Mouse (Mus musculus) hindbrain, embryonic 15.5 days (tissue): ENCODE results near the gene Gm10643. TPM values are rescaled to one million over a fixed set of nuclear protein-coding genes. Genes with fewer than 3 reads are reported as not detected.

Experiments
- ATAC-seq: fragments of 200-750 bp; cut with Nextera tagmentation; 2 replicates; pipeline ENCODE4 v1.8.0; 2017; ENCODE audit warnings: low read depth, moderate number of reproducible peaks, moderate TSS enrichment; ENCODE audit not compliant: low FRiP score
- H3K27ac ChIP-seq: fragments of 300-500 bp; sonication (generic); replicated peaks from 2 replicates; pipeline ENCODE4 v1.5.1; 2015; ENCODE audit warnings: mild to moderate bottlenecking, inconsistent platforms
- H3K27me3 ChIP-seq: fragments of 300-500 bp; sonication (generic); 2 replicates; pipeline ENCODE4 v1.6.1; 2015; ENCODE audit warnings: control low read depth, inconsistent platforms
- H3K36me3 ChIP-seq: fragments of 300-500 bp; sonication (generic); 2 replicates; pipeline ENCODE4 v1.6.1; 2015; ENCODE audit warnings: control low read depth, inconsistent platforms
- H3K4me1 ChIP-seq: fragments of 300-500 bp; sonication (generic); replicated peaks from 2 replicates; pipeline ENCODE4 v1.6.1; 2015; ENCODE audit warnings: control low read depth, inconsistent platforms
- H3K4me2 ChIP-seq: fragments of 300-500 bp; sonication (generic); 2 replicates; pipeline ENCODE4 v1.6.1; 2015; ENCODE audit warnings: moderate library complexity, mild to moderate bottlenecking, inconsistent platforms
- H3K4me3 ChIP-seq: fragments of 300-500 bp; sonication (generic); 2 replicates; pipeline ENCODE4 v1.5.1; 2015; ENCODE audit warnings: mild to moderate bottlenecking, inconsistent platforms
- H3K9ac ChIP-seq: fragments of 300-500 bp; sonication (generic); 2 replicates; pipeline ENCODE4 v1.6.1; 2015; ENCODE audit warnings: inconsistent platforms
- H3K9me3 ChIP-seq: fragments of 300-500 bp; sonication (generic); 2 replicates; pipeline ENCODE4 v1.6.1; 2016; ENCODE audit warnings: control low read depth, inconsistent platforms
- WGBS: fragments of 180-500 bp; shearing (Covaris S2); methylation state at CpG from one replicate; pipeline ENCODE4 v1.1.7; 2015; 5-methylcytosine and 5-hydroxymethylcytosine counted together
- polyA plus RNA-seq: library from polyadenylated mRNA; unstranded; fragments of >200 nt; fragmentation: Nextera tagmentation; extraction: Ambion mirVana; gene quantifications from 2 replicates; pipeline ENCODE4 v1.2.1, GENCODE M21; 2015

The Gm10643 gene
- polyA plus RNA-seq, 1 experiment from 2014 or later: 1.4 TPM

DNA sequence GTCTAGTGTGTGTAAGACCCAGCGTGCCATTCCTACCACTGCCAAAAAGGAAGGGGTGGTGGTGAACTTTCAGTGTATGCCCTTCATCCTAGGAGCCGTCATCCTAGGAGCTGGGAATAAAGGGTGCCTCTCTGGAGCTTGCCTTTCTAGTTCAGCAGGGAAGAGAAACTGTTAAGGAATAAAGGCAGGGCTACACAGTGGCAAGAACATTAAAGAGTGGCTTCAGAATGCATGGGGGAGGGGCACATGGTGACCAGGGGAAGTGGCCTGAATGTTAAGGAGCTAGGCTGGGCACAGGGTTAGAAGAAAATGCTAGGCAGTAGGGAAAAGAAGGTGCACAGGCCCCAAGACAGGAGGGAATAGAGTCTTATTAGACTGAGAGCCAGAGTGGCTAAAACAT is 4.8 kb upstream of the Gm10643 start:
- peaks cover 70% of the 10 kb centered on the region for H3K4me1 ChIP-seq
- no peak overlapping the region for H3K9ac ChIP-seq
- no peak for ATAC-seq
- H3K27me3 ChIP-seq: no peaks in the 10 kb centered on the region
- peak overlapping the region; percentile 37; the same call in 1 of the 2 replicates for H3K27ac ChIP-seq
- H3K9me3 ChIP-seq: no peaks in the 10 kb centered on the region
- 38% methylated on average over 2 of the region's 2 CpGs for WGBS
- no peak overlapping the region for H3K4me3 ChIP-seq
- H3K4me2 ChIP-seq: no peak overlapping the region
- H3K36me3 ChIP-seq: 0 out of 2 replicates have a peak, but pooled peaks cover under 1% of the 10 kb centered on the region

DNA sequence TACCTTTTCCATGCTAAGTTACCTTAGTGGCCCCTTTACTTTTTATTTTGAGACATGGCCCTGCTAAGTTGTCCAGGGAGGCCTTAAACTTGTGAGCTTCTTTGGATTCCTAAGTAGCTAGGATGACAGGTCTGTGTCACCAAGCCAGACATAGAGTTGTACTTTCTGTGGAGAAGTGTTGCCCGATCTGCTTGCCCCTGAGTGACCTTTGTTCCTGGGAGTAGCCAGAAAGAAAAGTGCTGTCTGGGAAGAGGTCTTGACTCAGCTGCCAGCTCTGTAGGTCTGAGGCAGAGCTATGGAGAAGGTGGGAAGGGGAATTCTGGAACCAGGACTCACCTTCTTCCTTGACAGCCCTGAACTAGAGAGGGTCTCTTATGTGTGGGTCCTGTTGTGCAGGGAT is 4.2 kb upstream of the Gm10643 start:
- no peaks in the 10 kb centered on the region for H3K27me3 ChIP-seq
- no peaks in the 10 kb centered on the region for H3K36me3 ChIP-seq
- H3K4me3 ChIP-seq: no peak overlapping the region
- no peak overlapping the region for H3K4me2 ChIP-seq
- H3K9ac ChIP-seq: no peak overlapping the region
- peaks cover 69% of the 10 kb centered on the region for H3K4me1 ChIP-seq
- no peak for ATAC-seq
- H3K27ac ChIP-seq: 0 out of 2 replicates have a peak overlapping the region, but pooled peaks have one; percentile 37
- no peaks in the 10 kb centered on the region for H3K9me3 ChIP-seq
- WGBS: 45% methylated on average over 1 of the region's 1 CpGs

- WGBS: 78% methylated on average over 12 of the region's 12 CpGs
- 0 out of 2 replicates have a peak overlapping the region, but pooled peaks have one; percentile 78 for H3K4me3 ChIP-seq
These were observed 3.5 kb upstream of the Gm10643 start for GRCm38 (mm10) chr8:84068316-84069035.

GRCm38 (mm10) chr8:84067911-84068310 is 3.0 kb upstream of the Gm10643 start:
- no peak for ATAC-seq
- Histone ChIP-seq H3K4me1 (peaks cover 57% of the 10 kb centered on the region), H3K27ac (no peak overlapping the region), H3K27me3 (no peaks in the 10 kb centered on the region), H3K4me3 (peak overlapping the region; percentile 78), H3K36me3 (no peaks in the 10 kb centered on the region), H3K4me2 (peak overlapping the region; percentile 56), H3K9ac (no peak overlapping the region), H3K9me3 (no peaks in the 10 kb centered on the region)
- 79% methylated on average over 7 of the region's 7 CpGs for WGBS

More at GRCm38 (mm10) chr8:84068316-84069035, 3.5 kb upstream of the Gm10643 start:
- Histone ChIP-seq H3K4me2 (peak overlapping the region; percentile 56), H3K9me3 (no peaks in the 10 kb centered on the region), H3K9ac (no peak overlapping the region), H3K4me1 (peaks cover 62% of the 10 kb centered on the region), H3K27ac (no peak overlapping the region), H3K27me3 (no peaks in the 10 kb centered on the region), H3K36me3 (no peaks in the 10 kb centered on the region)
- ATAC-seq: no peak

DNA sequence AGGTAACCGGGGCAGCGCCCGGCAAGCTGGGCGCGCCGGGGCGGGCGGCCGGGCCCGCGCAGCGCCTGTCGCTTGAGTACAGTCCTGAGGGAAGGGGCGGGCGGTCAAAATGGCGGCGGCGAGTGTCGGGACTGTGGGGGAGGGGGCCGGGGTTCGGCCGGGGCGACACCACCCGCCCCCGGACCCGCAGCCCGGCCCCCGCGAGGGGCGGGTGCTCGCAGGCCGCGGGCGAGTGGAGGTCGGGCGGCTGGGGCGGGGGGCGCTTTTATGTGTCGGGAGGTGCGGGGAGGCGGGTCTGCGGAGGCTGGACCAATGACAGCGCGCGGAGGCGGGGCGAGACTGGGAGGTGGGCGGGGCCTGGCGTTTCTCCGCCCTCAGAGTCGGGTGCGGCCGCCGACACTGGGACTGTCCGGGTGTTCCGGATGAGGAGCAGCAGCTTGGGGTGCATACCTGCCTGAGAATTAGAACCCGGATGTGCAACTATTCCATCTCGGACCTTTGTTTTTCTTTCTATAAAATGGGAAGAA is 2.2 kb upstream of the Gm10643 start:
- H3K27ac ChIP-seq: peak overlapping the region; percentile 96
- peaks cover 49% of the 10 kb centered on the region for H3K4me1 ChIP-seq
- H3K4me3 ChIP-seq: peak overlapping the region; percentile 78
- peak overlapping the region; percentile 56 for H3K4me2 ChIP-seq
- WGBS: under 1% methylated on average over 47 of the region's 58 CpGs
- no peaks in the 10 kb centered on the region for H3K36me3 ChIP-seq
- H3K9ac ChIP-seq: peak overlapping the region; percentile 78
- peak; percentile 66 for ATAC-seq
- no peaks in the 10 kb centered on the region for H3K27me3 ChIP-seq
- no peaks in the 10 kb centered on the region for H3K9me3 ChIP-seq

DNA sequence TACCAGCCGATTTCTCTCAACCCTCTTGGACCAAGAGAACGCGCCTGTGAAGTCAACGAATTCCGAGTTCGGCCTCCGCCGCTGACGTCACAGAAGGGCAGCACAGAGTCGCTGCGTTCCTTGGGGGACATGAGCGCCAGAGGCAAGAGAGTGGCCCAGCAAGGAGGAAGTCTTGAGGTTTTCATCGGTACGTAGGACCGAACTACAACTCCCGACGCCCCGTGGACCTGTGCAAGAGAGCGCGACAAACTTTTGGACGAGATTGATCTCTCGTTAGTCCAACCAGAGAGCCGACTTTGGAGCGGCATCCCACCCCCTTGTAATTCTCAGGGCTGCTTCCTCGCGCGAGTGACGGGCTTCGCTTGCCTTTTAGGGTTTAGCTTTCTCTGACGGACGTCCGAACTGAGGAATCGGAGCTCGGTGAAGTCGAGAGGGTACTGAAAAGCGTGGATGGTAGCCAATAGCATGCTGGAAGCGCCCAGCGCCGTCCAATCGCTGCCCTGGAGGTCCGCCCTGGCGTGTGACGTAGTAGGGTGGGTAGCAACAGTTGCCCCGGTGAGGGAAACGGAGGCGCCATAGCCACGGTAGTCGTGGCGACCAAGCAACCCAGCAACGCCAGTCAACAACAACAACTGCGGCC is 1.5 kb upstream of the Gm10643 start, which contains the start of gene Rfx1:
Gene Rfx1, plus strand, starts transcription at position 544 of the 640 bp plus-strand sequence.
- Histone ChIP-seq H3K4me1 (peaks cover 42% of the 10 kb centered on the region), H3K4me3 (peak within 1 kb of the TSS; percentile 78), H3K27me3 (no peaks in the 10 kb centered on the region), H3K4me2 (peak within 1 kb of the TSS; percentile 87), H3K27ac (peak within 1 kb of the TSS; percentile 96), H3K9ac (peak within 1 kb of the TSS; percentile 78), H3K9me3 (no peaks in the 10 kb centered on the region), H3K36me3 (no peaks in the 10 kb centered on the region)
- ATAC-seq: peak; percentile 98
- WGBS: under 1% methylated on average over 51 of the region's 51 CpGs

DNA sequence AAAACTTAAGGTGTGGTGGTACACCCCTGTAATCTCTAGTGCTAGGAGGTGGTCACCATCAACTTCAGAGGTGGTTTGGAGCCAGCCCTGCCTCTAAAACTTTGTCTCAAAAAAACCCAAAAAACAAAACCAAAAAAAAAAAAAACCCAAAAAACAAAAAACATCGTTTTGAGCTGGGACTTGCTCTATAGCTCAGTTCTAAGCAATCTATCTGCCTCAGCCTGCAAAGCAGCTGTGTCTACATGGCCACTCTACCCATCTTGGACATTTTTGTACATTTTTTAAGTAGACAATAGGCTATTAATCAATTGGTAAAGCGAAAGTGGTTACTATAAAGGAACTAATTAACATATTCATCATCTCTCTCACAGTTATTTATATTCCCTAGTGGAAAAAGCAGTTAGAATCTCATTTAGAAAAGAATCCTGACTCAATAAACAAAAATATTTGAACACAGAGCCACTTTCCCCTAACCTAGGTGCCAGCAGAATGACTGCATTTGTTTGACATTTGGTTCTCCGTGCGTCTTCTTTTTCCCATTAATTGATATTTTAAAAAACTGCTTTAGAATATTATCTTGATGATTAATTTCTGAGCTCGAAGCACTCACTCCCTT is 628 bp upstream of the Gm10643 start:
- no peaks in the 10 kb centered on the region for H3K9me3 ChIP-seq
- H3K27ac ChIP-seq: peak overlapping the region; percentile 81
- 18% methylated on average over 5 of the region's 5 CpGs for WGBS
- no peaks in the 10 kb centered on the region for H3K27me3 ChIP-seq
- peaks cover 39% of the 10 kb centered on the region for H3K4me1 ChIP-seq
- H3K9ac ChIP-seq: peak overlapping the region; percentile 77
- H3K36me3 ChIP-seq: no peaks in the 10 kb centered on the region
- H3K4me3 ChIP-seq: peak overlapping the region; percentile 78
- H3K4me2 ChIP-seq: peak overlapping the region; percentile 87
- no peak for ATAC-seq

- Histone ChIP-seq H3K4me2 (no peak overlapping the region), H3K9ac (no peak overlapping the region), H3K4me1 (peaks cover 24% of the 10 kb centered on the region), H3K36me3 (no peaks in the 10 kb centered on the region), H3K27me3 (no peaks in the 10 kb centered on the region), H3K9me3 (no peaks in the 10 kb centered on the region), H3K4me3 (no peak overlapping the region), H3K27ac (no peak overlapping the region)
- 79% methylated on average over 8 of the region's 8 CpGs for WGBS
- ATAC-seq: no peak
These were observed 901 bp downstream of the Gm10643 start for GRCm38 (mm10) chr8:84063861-84064610.

- H3K4me2 ChIP-seq: no peak overlapping the region
- WGBS: 80% methylated on average over 2 of the region's 2 CpGs
- no peak for ATAC-seq
- no peaks in the 10 kb centered on the region for H3K36me3 ChIP-seq
- H3K27ac ChIP-seq: no peak overlapping the region
- no peaks in the 10 kb centered on the region for H3K27me3 ChIP-seq
- H3K4me1 ChIP-seq: peaks cover under 1% of the 10 kb centered on the region; the same call in 1 of the 2 replicates
- H3K4me3 ChIP-seq: no peak overlapping the region
- no peaks in the 10 kb centered on the region for H3K9me3 ChIP-seq
- no peak overlapping the region for H3K9ac ChIP-seq
These were observed 4.7 kb downstream of the Gm10643 start for GRCm38 (mm10) chr8:84060245-84060644.

- Histone ChIP-seq H3K27me3 (no peaks in the 10 kb centered on the region), H3K9me3 (no peaks in the 10 kb centered on the region), H3K4me2 (no peak overlapping the region), H3K36me3 (no peaks in the 10 kb centered on the region), H3K4me3 (no peak overlapping the region), H3K4me1 (no peaks in the 10 kb centered on the region), H3K9ac (no peak overlapping the region), H3K27ac (no peak overlapping the region)
- 79% methylated on average over 2 of the region's 2 CpGs for WGBS
- no peak for ATAC-seq
These were observed 5.7 kb downstream of the Gm10643 start for GRCm38 (mm10) chr8:84059226-84059625.

- no peak overlapping the region for H3K9ac ChIP-seq
- 95% methylated on average over 1 of the region's 1 CpGs for WGBS
- H3K4me1 ChIP-seq: no peaks in the 10 kb centered on the region
- H3K36me3 ChIP-seq: no peaks in the 10 kb centered on the region
- H3K27me3 ChIP-seq: no peaks in the 10 kb centered on the region
- H3K4me2 ChIP-seq: no peak overlapping the region
- no peak overlapping the region for H3K4me3 ChIP-seq
- no peaks in the 10 kb centered on the region for H3K9me3 ChIP-seq
- no peak overlapping the region for H3K27ac ChIP-seq
- ATAC-seq: no peak
These were observed 7.1 kb downstream of the Gm10643 start for GRCm38 (mm10) chr8:84057827-84058226.
